Mouse (Mus musculus): ENCODE results near the gene Drd4. TPM values are rescaled to one million over a fixed set of nuclear protein-coding genes. Genes with fewer than 3 reads are reported as not detected.

Gene Drd4
- polyA plus RNA-seq, 1 experiment: 1.4 TPM

DNA sequence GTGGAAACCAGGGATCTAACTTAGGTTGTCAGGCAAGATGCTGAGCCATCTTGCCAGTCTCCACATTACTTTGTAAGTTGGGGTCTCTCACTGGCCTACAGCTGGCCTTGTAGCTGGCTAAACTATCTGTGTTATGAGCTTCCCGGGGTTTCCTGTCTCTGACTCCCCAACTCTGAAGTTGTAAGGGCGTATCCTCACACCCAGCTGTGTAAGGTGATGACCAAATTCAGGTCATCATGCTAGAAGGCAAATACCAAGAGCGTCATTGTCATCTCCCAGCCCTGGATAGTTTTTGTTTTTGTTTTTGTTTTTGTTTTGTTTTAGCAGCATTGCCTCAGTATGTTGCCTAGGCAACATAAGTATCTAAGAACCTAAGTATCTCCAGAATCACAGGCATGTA lies 21.2 kb upstream of the Drd4 start:
- DNase-seq (ENCODE audit: low read depth): no peak
- TF ChIP-seq POLR2A (IDR thresholded peaks at IDR 0.05; ENCODE audit: borderline replicate concordance, extremely low read depth, insufficient read depth, insufficient read length, poor library complexity, severe bottlenecking): no peak
- no peak for TF ChIP-seq CTCF (IDR thresholded peaks at IDR 0.05; ENCODE audit: borderline replicate concordance, extremely low read depth, insufficient read depth, insufficient read length)

DNA sequence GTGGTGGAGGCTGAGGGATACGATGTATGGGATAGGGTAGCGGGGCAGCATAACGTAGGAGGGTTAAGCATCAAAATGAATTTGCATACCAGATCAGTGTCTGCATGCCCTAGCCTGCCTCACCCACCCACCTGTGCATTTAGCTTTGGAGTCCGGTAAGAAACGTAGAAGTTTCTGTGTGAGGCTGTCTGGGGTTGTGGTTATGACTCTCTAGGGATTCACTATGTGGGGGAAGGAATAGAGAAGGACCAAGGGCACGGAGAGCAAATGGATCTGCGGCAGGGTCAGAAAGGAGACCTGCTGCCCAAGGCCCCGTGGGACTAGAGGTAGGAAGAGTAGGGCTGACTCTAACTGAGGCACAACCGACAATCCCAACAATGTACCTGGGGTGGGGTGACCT lies 16.4 kb upstream of the Drd4 start:
- no peak for DNase-seq (ENCODE audit: low read depth)
- no peak for TF ChIP-seq POLR2A (IDR thresholded peaks at IDR 0.05; ENCODE audit: borderline replicate concordance, extremely low read depth, insufficient read depth, insufficient read length, poor library complexity, severe bottlenecking)
- TF ChIP-seq CTCF (IDR thresholded peaks at IDR 0.05; ENCODE audit: borderline replicate concordance, extremely low read depth, insufficient read depth, insufficient read length): no peak

DNA sequence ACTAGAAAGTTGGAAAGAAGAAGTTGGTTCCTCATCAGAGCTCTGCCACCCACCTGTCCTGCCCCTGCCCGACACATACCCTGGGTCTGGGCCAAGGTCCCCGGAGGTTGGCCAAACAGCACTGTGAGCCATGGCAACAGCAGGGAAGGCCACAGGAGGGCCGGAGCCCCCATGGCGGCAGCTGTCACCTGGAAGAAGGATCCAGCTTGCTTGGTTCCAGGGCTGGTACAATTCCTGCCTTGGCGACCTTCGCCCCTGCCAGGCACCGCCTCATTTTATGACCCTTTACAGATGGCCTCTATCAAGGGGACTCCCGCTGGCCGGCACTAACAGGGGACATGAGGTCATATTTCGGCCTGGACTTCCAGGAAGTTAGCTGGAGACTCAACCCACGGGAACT lies 15.3 kb upstream of the Drd4 start, which contains the start of gene Cdhr5:
Gene Cdhr5, minus strand, starts transcription at position 241 of the 400 bp plus-strand sequence.
- no peak for TF ChIP-seq POLR2A (IDR thresholded peaks at IDR 0.05; ENCODE audit: borderline replicate concordance, extremely low read depth, insufficient read depth, insufficient read length, poor library complexity, severe bottlenecking)
- TF ChIP-seq CTCF (IDR thresholded peaks at IDR 0.05; ENCODE audit: borderline replicate concordance, extremely low read depth, insufficient read depth, insufficient read length): no peak
- DNase-seq (ENCODE audit: low read depth): no peak

DNA sequence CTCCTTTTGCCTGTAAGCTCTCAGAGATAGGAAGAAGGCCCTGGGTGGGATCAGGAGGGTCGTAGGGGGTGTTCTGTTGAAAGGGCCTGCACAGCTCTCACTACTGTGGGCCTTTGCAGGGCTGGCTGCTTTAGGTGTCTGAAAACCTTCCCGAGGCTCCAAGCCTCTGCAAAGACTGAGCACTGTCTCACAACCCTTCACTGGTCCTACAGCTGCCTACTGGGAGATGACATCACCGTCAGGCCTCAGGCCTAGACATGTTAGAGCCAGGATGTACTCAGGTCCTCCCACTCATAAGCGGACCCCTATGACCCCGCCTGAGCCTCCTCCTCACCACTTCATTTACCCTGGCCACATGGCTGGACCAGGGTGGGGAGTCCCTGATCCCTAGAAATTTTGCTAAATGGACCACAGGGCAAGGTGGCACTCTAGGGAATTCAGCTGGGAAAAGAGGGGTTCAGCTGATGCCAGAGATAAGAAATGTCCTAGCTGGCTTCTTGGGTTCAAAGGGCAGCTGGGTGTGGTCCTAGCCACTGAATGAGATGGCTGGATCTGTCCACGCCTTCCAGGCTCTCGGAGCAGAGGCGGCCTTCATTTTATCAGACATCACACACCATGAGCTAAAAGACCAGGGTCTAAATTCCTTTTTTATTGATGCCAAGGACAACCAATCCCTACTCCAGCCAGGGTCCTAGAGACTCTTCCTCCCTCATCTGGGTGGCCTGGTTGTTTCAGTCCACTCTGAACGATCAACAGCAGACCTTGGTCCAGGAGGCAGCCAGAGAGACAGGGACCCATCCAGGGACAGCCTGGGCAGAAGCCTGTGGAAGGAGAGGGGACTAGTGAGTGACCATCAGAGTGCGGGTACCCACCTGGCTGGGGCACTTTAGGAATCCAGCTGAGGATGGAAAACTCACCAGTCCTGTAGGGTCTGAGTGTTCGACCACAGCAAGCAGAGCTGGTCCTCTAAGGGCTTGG lies 13.8 kb upstream of the Drd4 start:
- no peak for DNase-seq (ENCODE audit: low read depth)
- TF ChIP-seq CTCF (IDR thresholded peaks at IDR 0.05; ENCODE audit: borderline replicate concordance, extremely low read depth, insufficient read depth, insufficient read length): no peak
- TF ChIP-seq POLR2A (IDR thresholded peaks at IDR 0.05; ENCODE audit: borderline replicate concordance, extremely low read depth, insufficient read depth, insufficient read length, poor library complexity, severe bottlenecking): no peak

DNA sequence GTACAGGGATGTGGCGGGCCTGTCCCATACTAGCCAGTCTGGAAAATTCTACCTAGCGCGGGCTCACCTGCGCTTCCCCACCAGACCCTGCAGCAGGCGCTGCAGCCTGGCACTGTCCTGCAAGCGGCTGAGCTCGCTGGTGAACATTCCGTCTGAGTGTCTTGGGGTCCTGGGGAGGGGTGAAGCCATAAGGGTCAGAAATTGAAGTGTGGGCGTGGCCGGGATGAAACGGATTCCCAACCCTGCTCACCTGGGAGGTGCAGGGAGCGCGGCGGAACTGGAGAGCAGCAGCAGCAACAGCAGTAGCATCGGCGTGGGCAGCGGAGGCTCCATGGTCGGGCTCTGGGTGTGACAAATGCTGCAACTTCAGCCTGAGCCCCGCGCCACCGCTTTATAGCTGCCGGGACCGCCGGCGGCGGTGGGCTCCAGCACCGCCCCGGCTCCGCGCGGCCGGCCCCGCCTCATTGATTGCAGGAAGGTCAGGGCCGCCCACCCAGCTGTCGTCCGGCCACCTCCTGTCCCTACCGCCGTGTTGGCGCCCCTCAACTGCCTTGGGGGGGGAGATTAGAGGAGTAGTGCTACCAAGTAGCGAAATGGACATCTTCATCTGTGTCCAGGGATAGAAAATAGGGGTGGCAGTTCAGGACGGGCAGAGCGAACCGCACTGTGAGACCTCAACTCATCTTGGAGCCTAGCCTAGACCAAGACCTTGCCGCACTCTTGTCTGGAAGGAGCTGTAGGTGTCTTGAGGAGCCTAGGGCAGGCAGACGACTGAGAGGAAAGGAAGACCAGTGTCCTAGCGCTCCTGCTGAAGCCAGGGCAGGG lies 12.8 kb upstream of the Drd4 start, which contains the start of gene Sct:
Gene Sct, minus strand, starts transcription at position 368 of the 825 bp plus-strand sequence.
- TF ChIP-seq CTCF (IDR thresholded peaks at IDR 0.05; ENCODE audit: borderline replicate concordance, extremely low read depth, insufficient read depth, insufficient read length) (peak; percentile 60), POLR2A (IDR thresholded peaks at IDR 0.05; ENCODE audit: borderline replicate concordance, extremely low read depth, insufficient read depth, insufficient read length, poor library complexity, severe bottlenecking) (no peak)
- DNase-seq (ENCODE audit: low read depth): peak; percentile 73

DNA sequence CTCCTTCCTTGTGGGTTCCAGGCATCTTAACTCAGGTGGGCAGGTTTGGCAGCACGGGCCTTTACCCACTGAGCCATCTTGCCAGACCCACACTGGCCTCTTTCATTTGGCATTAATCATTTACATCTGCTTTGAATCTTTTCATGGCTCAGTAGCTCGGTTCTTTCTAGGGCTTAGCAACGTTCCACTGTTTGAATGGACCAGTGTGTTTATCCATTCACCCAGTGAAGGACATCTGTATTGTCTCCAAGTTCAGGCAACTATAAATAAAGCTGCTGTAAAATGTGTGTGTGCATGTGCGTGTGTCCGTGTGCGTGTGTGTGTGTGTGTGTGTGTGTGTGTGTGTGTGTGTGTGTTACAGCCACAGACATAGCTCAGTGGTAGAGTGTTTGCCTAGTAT lies 10.4 kb upstream of the Drd4 start:
- TF ChIP-seq POLR2A (IDR thresholded peaks at IDR 0.05; ENCODE audit: borderline replicate concordance, extremely low read depth, insufficient read depth, insufficient read length, poor library complexity, severe bottlenecking): no peak
- TF ChIP-seq CTCF (IDR thresholded peaks at IDR 0.05; ENCODE audit: borderline replicate concordance, extremely low read depth, insufficient read depth, insufficient read length): no peak
- peak; percentile 82 for DNase-seq (ENCODE audit: low read depth)

DNA sequence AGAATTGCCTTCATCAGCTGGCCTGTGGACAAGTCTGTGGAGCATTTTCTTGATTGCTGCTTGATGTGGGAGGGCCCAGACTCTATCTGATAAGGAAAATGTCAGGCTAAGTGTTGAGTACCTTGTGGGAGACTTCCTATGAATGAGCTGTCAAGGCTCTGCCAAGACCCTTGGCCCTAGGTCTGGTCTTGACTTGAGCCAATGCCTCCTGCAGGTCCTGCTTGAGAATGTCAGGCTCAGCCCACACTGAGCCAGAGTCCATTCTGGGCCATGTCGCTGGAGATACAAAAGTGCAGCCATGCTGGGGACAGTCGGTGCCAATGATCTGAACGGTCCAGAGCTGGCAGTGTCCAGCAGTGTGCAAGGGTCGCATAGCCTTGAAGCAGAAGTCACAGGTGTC lies 9.1 kb upstream of the Drd4 start:
- no peak for TF ChIP-seq POLR2A (IDR thresholded peaks at IDR 0.05; ENCODE audit: borderline replicate concordance, extremely low read depth, insufficient read depth, insufficient read length, poor library complexity, severe bottlenecking)
- no peak for TF ChIP-seq CTCF (IDR thresholded peaks at IDR 0.05; ENCODE audit: borderline replicate concordance, extremely low read depth, insufficient read depth, insufficient read length)
- DNase-seq (ENCODE audit: low read depth): no peak

DNA sequence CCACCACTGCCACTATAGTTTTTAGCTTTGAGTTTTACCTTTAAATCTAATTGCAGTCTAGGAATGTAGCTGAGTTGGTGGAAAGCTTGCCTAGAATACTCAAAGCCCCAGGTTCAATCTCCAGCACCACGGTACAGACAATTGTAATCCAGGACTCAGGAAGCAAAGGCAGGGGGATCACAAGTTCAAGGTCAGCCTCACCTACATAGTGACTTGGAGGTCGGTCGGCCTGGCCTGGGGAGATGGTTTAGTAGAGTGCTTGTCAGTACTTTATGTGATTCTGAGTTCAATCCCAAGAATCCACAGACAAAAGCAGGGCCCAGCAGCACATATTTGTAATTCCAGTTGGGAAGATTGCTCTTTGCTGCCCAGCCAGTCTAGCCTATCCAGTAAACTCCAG lies 3.8 kb upstream of the Drd4 start:
- DNase-seq (ENCODE audit: low read depth): no peak
- TF ChIP-seq POLR2A (IDR thresholded peaks at IDR 0.05; ENCODE audit: borderline replicate concordance, extremely low read depth, insufficient read depth, insufficient read length, poor library complexity, severe bottlenecking) (no peak), CTCF (IDR thresholded peaks at IDR 0.05; ENCODE audit: borderline replicate concordance, extremely low read depth, insufficient read depth, insufficient read length) (no peak)

DNA sequence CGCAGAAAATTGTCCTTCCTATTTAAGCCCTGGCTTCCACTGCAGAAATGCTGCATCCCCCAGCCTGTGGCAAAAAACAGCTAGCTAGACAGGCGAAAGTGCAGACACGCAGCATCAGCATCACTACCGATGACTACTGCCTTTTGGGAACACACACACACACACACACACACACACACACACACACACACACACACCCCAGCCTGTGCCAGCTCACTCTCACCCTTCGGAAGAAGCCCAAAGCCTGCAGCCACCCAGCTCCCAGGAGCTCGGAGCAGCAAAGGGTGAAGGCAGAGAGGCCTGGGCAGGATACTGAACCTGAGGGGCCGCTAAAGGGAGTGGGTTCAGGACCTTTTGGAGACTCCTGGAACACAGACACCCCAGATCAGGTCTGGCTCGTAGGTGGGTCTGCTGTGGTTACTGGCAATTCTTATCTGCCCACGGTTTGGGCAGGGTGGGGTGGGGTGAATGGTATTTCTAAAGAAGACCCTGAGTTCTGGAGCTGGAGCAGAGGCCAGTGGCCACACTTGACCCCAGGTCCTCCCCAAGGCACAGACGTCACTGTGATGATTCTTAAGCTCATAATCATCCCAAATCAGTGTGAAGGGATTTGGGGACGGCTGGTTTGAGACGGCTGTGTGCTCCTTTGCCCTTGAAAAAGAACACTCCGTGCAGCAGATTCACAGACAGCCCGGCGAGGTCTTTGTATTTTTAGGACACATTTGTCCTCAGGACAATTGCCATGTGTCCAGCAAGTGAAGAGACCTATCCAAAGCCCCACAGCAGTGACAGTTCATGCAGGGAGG lies 980 bp downstream of the Drd4 start:
- TF ChIP-seq CTCF (IDR thresholded peaks at IDR 0.05; ENCODE audit: borderline replicate concordance, extremely low read depth, insufficient read depth, insufficient read length) (no peak), POLR2A (IDR thresholded peaks at IDR 0.05; ENCODE audit: borderline replicate concordance, extremely low read depth, insufficient read depth, insufficient read length, poor library complexity, severe bottlenecking) (no peak)
- DNase-seq (ENCODE audit: low read depth): peak; percentile 28

DNA sequence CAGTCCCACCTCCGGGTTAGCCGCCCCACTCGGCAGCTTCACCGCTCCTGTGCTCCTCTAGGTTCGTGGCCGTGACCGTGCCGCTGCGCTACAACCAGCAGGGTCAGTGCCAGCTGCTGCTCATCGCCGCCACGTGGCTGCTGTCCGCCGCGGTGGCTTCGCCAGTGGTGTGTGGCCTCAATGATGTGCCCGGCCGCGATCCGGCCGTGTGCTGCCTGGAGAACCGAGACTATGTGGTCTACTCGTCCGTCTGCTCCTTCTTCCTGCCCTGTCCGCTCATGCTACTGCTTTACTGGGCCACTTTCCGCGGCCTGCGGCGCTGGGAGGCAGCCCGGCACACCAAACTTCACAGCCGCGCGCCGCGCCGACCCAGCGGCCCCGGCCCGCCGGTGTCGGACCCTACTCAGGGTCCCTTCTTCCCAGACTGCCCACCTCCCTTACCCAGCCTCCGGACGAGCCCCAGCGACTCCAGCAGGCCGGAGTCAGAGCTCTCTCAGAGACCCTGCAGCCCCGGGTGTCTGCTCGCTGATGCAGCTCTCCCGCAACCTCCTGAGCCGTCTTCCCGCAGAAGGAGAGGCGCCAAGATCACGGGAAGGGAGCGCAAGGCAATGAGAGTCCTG lies 2.2 kb downstream of the Drd4 start:
- peak; percentile 19 for DNase-seq (ENCODE audit: low read depth)
- TF ChIP-seq POLR2A (IDR thresholded peaks at IDR 0.05; ENCODE audit: borderline replicate concordance, extremely low read depth, insufficient read depth, insufficient read length, poor library complexity, severe bottlenecking) (no peak), CTCF (IDR thresholded peaks at IDR 0.05; ENCODE audit: borderline replicate concordance, extremely low read depth, insufficient read depth, insufficient read length) (peak; percentile 7; the same call in 1 of the 2 replicates)

All from brain, embryonic 14.5 days (tissue).